Mouse (Mus musculus) ES-E14 (cell line): ENCODE data around the gene 1700003E16Rik. TPM values are rescaled to one million over a fixed set of nuclear protein-coding genes. Genes with fewer than 3 reads are reported as not detected.

ENCODE experiments used
- DNase-seq: peaks from one replicate; pipeline ENCODE4 v3.0.0-alpha.2; 2013; ENCODE audit warnings: low read depth, low spot score
- H3K27ac ChIP-seq: 2 replicates; pipeline ENCODE4 v1.5.1; 2012; ENCODE audit warnings: low read depth, mild to moderate bottlenecking, low read length, moderate library complexity, mixed read lengths; ENCODE audit not compliant: poor library complexity, insufficient read depth, severe bottlenecking
- H3K36me3 ChIP-seq: 2 replicates; pipeline ENCODE4 v1.6.1; 2012; ENCODE audit warnings: mild to moderate bottlenecking, low read length, moderate library complexity, mixed read lengths; ENCODE audit not compliant: control insufficient read depth, poor library complexity, insufficient read depth, severe bottlenecking
- H3K4me1 ChIP-seq, 2 experiments: fragments of 150-350 bp in 1 of 2; sonication (generic) in 1 of 2; 2 replicates each; pipeline ENCODE4 v1.6.1; 2012; ENCODE audit warnings: low read length in 2 of 2, mild to moderate bottlenecking in 1 of 2, mixed read lengths in 1 of 2; ENCODE audit not compliant: control insufficient read depth in 2 of 2, insufficient read depth in 2 of 2, poor library complexity in 1 of 2
- H3K4me3 ChIP-seq, 2 experiments: fragments of 150-350 bp in 1 of 2; sonication (generic) in 1 of 2; 2 replicates each; pipeline ENCODE4 v1.5.1; 2012; ENCODE audit warnings: low read length in 2 of 2, low read depth in 1 of 2, mild to moderate bottlenecking in 1 of 2, mixed read lengths in 1 of 2; ENCODE audit not compliant: insufficient read depth in 1 of 2, poor library complexity in 1 of 2, severe bottlenecking in 1 of 2
- H3K9ac ChIP-seq: 2 replicates; pipeline ENCODE4 v1.6.1; 2012; ENCODE audit warnings: low read depth, mild to moderate bottlenecking, low read length, mixed read lengths; ENCODE audit not compliant: poor library complexity, insufficient read depth, severe bottlenecking
- H3K9me3 ChIP-seq: fragments of 150-350 bp; sonication (generic); 2 replicates; pipeline ENCODE4 v1.6.1; 2012; ENCODE audit warnings: low read depth, mild to moderate bottlenecking, low read length; ENCODE audit not compliant: control insufficient read depth, insufficient read depth
- CHD2 ChIP-seq: IDR thresholded peaks from 2 replicates; pipeline ENCODE4 v1.6.1; 2014; ENCODE audit warnings: mild to moderate bottlenecking, low read depth, low read length, inconsistent platforms
- HCFC1 ChIP-seq: IDR thresholded peaks from 2 replicates; pipeline ENCODE4 v1.6.1; 2012; ENCODE audit warnings: low read length, inconsistent platforms, borderline replicate concordance; ENCODE audit not compliant: insufficient read depth
- MAFK ChIP-seq: IDR thresholded peaks from 2 replicates; pipeline ENCODE4 v1.6.1; 2014; ENCODE audit warnings: mild to moderate bottlenecking, low read depth, low read length, inconsistent platforms; ENCODE audit not compliant: insufficient read depth
- ZC3H11A ChIP-seq: IDR thresholded peaks from 2 replicates; pipeline ENCODE4 v1.6.1; 2012; ENCODE audit warnings: low read depth, mild to moderate bottlenecking, inconsistent platforms, low read length, borderline replicate concordance
- ZNF384 ChIP-seq: IDR thresholded peaks from 2 replicates; pipeline ENCODE4 v1.6.1; 2012; ENCODE audit warnings: low read depth, low read length, inconsistent platforms
- in situ Hi-C, 2 experiments: fragments of 600-800 bp; cut with MboI; formaldehyde crosslinking; loops; one replicate each; pipeline ENCODE4 v1.15.1; 2025; ENCODE audit warnings: low sequenced_read_pairs in 2 of 2, inconsistent platforms in 1 of 2; ENCODE audit not compliant: unreplicated experiment in 2 of 2
- total RNA-seq: library from RNA; depleted of rRNA; stranded (reverse); fragments of 300-350 nt; gene quantifications from 2 replicates; pipeline ENCODE4 v1.2.3, GENCODE M21; 2012

Gene 1700003E16Rik
- total RNA-seq, 1 experiment: 0.31 TPM

DNA sequence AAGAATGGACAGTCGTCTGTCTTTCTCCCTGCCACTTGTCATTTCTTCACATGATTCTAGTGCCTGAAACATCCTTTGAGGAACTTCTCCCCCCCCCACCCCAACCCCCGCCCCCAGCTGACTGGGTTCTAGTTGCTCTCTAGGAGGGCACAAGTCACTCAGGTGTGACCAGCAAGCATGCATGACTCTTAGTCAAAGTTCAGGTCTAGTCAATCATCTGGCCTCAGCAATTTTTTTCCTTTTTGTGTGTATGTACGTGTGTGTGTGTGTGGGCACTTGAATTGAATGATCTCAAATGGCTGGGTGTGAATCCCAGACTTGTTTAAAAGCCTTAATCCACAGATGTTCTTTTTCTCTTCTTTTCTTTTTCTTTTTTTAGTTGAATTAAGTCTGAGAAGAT lies 22.0 kb upstream of the 1700003E16Rik start:
- Histone ChIP-seq H3K4me1 (peaks cover 3 to 10% of the 10 kb centered on the region in 2 experiments; a peak in 2 of 4 replicates), H3K4me3 (no peak overlapping the region), H3K9ac (no peak overlapping the region), H3K9me3 (no peaks in the 10 kb centered on the region), H3K27ac (no peak overlapping the region), H3K36me3 (no peaks in the 10 kb centered on the region)
- no peak for DNase-seq
- in situ Hi-C loops: no loop called here
- no peak for TF ChIP-seq ZC3H11A
- no peak for TF ChIP-seq CHD2
- no peak for TF ChIP-seq HCFC1
- TF ChIP-seq MAFK: no peak
- TF ChIP-seq ZNF384: no peak

DNA sequence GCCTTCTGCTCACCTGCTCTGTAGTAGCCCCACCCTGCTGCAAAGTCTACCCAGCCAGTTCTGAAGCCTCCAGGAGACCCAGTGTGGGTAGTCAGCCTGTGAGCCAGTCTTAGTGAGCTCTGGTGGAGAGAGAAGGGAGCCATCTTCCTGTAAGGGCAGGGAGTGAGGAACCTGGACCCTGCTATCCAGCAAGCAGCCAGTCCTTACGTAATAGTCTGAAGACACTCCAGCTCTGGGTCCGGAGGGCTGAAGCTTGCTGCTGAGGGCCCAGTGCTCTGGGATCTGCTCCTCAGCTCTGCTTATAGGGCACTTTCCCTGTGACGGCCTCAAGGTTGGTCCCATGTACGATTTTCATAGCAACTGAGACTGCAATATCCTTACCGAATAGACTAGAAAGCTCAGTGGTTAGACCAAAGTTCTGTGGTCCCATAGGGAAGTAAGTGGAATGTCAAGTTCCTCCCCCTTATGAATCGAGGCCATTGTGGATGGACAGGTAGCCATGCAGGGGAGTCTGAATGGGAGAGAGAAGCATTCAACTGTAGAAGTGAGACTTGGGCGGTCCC lies 21.2 kb upstream of the 1700003E16Rik start, which contains the start of gene Rtkn:
Gene Rtkn (plus strand): TSS at position 513 of the 563 bp plus-strand sequence.
- H3K36me3 ChIP-seq: no peaks in the 10 kb centered on the region
- H3K27ac ChIP-seq: no peak within 1 kb of the TSS
- in situ Hi-C loops: no loop called here
- DNase-seq: no peak
- peaks cover 3 to 10% of the 10 kb centered on the region in 2 experiments; a peak in 2 of 4 replicates for H3K4me1 ChIP-seq
- TF ChIP-seq ZC3H11A: no peak
- TF ChIP-seq ZNF384: no peak
- TF ChIP-seq CHD2: no peak
- TF ChIP-seq HCFC1: no peak
- no peak for TF ChIP-seq MAFK
- no peaks in the 10 kb centered on the region for H3K9me3 ChIP-seq
- H3K9ac ChIP-seq: no peak within 1 kb of the TSS
- peak within 1 kb of the TSS; percentile 26 to 54; a peak in 3 of 4 replicates for H3K4me3 ChIP-seq

GRCm38 (mm10) chr6:83135571-83136161 lies 20.5 kb upstream of the 1700003E16Rik start:
- in situ Hi-C loops: no loop called here
- Histone ChIP-seq H3K27ac (no peak overlapping the region), H3K4me3 (peak overlapping the region; percentile 26 to 54; a peak in 3 of 4 replicates), H3K36me3 (no peaks in the 10 kb centered on the region), H3K9ac (no peak overlapping the region), H3K9me3 (no peaks in the 10 kb centered on the region), H3K4me1 (peaks cover 3 to 10% of the 10 kb centered on the region in 2 experiments; a peak in 2 of 4 replicates)
- no peak for DNase-seq
- no peak for TF ChIP-seq HCFC1
- no peak for TF ChIP-seq CHD2
- no peak for TF ChIP-seq ZNF384
- TF ChIP-seq MAFK: no peak
- no peak for TF ChIP-seq ZC3H11A

DNA sequence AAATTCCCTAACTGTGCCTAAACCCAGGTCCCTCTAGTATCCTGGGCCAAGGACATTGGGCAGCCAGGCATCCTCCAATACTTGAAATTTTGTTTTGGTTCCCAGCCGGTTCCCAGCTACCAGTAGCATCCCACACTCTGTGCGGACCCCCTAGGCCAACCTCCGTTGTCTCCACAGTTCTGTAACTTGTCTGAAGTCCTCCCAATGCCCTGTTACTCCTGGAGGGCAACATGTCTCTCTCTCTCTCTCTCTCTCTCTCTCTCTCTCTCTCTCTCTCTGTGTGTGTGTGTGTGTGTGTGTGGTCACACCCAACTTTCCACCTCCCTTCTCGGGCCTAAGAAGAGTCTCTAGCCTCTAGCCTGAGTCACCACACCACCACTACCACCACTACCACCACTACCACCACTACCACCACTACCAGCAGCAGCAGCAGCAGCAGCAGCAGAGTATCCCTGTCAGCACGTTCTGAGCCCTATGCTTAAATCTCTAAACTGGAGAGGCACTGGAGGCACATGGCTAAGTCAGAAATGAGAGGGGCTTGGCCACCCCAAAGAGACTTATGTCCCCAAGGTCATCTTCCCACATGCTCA lies 19.8 kb upstream of the 1700003E16Rik start:
- Histone ChIP-seq H3K9me3 (no peaks in the 10 kb centered on the region), H3K4me3 (peak overlapping the region in 1 of 2 experiments; percentile 69; a peak in 1 of 4 replicates), H3K36me3 (no peaks in the 10 kb centered on the region), H3K9ac (no peak overlapping the region), H3K27ac (no peak overlapping the region), H3K4me1 (peaks cover 3 to 10% of the 10 kb centered on the region in 2 experiments; a peak in 2 of 4 replicates)
- no peak for DNase-seq
- no peak for TF ChIP-seq HCFC1
- no peak for TF ChIP-seq ZNF384
- no peak for TF ChIP-seq ZC3H11A
- TF ChIP-seq CHD2: no peak
- no peak for TF ChIP-seq MAFK
- in situ Hi-C loops: no loop called here
